Mouse (Mus musculus): ENCODE results near the gene 9330182L06Rik. TPM values are rescaled to one million over a fixed set of nuclear protein-coding genes. Genes with fewer than 3 reads are reported as not detected.

Gene 9330182L06Rik
- 0.12 and 0.13 TPM in 2 replicates for polyA plus RNA-seq (2012; rRNA removed)

GRCm38 (mm10) chr5:9265586-9266279 is at the start of gene 9330182L06Rik:
TSS of gene 9330182L06Rik (plus strand) at chr5:9266118.

Other genes starting within 250 kb of the 9330182L06Rik start
- 3.8 and 5.0 TPM in 2 replicates for gene Tmem243, start 165.4 kb upstream of the 9330182L06Rik start, polyA plus RNA-seq (2012; rRNA removed)
- gene Dmtf1, start 104.3 kb upstream of the 9330182L06Rik start, polyA plus RNA-seq (2012; rRNA removed): 11.0 and 12.4 TPM in 2 replicates

All from liver, embryonic 14 days (tissue).